Mouse (Mus musculus) thymus, adult 2 months (tissue): ENCODE data around the gene Rabep1.

Experiments
- CTCF ChIP-seq: fragments of 200-500 bp; IDR thresholded peaks from 2 replicates; pipeline ENCODE4 v1.5.1; 2012; ENCODE audit warnings: mild to moderate bottlenecking, control low read depth, low read length, moderate library complexity, borderline replicate concordance; ENCODE audit not compliant: control insufficient read depth, poor library complexity, insufficient read depth; ENCODE audit errors: extremely low read depth
- POLR2A ChIP-seq: fragments of 200-500 bp; IDR thresholded peaks from 2 replicates; pipeline ENCODE4 v1.6.1; 2012; ENCODE audit warnings: mild to moderate bottlenecking, low read length, control low read depth, moderate library complexity; ENCODE audit not compliant: control insufficient read depth, poor library complexity, insufficient read depth; ENCODE audit errors: extremely low read depth

GRCm38 (mm10) chr11:70906681-70907080 lies 62.1 kb downstream of the Rabep1 start:
- TF ChIP-seq CTCF, result no peak
- no peak for TF ChIP-seq POLR2A
